Mouse (Mus musculus): ENCODE results near the gene Olfr146. TPM values are rescaled to one million over a fixed set of nuclear protein-coding genes. Genes with fewer than 3 reads are reported as not detected.

Olfr146 gene
- not detected in 2 replicates for polyA plus RNA-seq (2011; ENCODE audit: insufficient read depth, insufficient read length, low replicate concordance, missing spikeins)

DNA sequence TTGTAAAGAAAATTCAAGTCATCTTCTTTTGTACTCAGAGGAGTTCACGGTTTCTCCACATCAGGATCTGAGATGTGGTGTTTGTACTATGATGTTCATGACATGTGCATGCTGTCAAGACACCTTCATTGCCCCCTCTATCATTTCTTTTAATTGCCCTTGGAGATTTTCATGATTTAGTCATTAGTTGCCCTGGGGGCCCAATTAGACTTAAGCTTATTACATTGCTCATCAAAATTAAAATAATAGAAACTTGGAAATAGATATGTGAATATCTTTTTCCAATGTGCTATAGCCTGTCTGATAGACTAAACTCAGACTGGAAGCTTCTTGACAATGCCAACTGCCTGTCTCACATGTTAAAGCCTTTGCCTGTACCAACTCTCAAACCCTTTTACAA lies at the start of gene Olfr146:
Gene Olfr146, minus strand, starts transcription at position 101 of the 400 bp plus-strand sequence.
- WGBS = 57% methylated on average over 1 of the region's 1 CpGs
- no peak for TF ChIP-seq POLR2A (IDR thresholded peaks at IDR 0.05; ENCODE audit: borderline replicate concordance, control insufficient read depth, low read depth, low read length)
- TF ChIP-seq CTCF (IDR thresholded peaks at IDR 0.05; ENCODE audit: control insufficient read depth, insufficient read depth, low read length) = no peak
- no peak within 1 kb of the TSS for H3K27ac ChIP-seq (ENCODE audit: control insufficient read depth, insufficient read depth, low read depth, low read length, poor library complexity)
- no peak within 1 kb of the TSS for H3K4me3 ChIP-seq (replicated peaks; ENCODE audit: control insufficient read depth, low read depth, low read length)
- no peaks in the 10 kb centered on the region for H3K4me1 ChIP-seq (ENCODE audit: control insufficient read depth, insufficient read depth, low read length)

DNA sequence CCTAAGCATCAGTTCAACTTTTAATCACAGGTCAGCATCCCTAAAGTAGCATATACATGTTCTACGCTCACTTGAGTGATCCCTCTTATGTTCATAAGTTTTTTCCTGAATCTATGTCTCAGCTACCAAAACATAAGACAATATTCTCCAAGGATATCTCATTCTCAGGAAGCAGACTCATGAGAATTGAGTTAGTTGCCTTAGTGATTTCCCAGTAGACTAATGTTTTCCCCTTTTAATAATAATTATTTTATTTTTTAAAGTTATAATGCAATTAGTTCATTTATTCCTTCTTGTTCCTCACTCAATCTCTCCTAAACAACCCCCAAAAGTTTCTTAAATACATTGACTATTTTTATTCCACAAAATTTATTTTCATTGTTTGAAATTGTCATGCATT lies 41.7 kb upstream of the Olfr146 start, which contains the start of gene Olfr937:
Gene Olfr937, minus strand, starts transcription at position 101 of the 400 bp plus-strand sequence.
- TF ChIP-seq CTCF (IDR thresholded peaks at IDR 0.05; ENCODE audit: control insufficient read depth, insufficient read depth, low read length) = no peak
- no peak for TF ChIP-seq POLR2A (IDR thresholded peaks at IDR 0.05; ENCODE audit: borderline replicate concordance, control insufficient read depth, low read depth, low read length)

DNA sequence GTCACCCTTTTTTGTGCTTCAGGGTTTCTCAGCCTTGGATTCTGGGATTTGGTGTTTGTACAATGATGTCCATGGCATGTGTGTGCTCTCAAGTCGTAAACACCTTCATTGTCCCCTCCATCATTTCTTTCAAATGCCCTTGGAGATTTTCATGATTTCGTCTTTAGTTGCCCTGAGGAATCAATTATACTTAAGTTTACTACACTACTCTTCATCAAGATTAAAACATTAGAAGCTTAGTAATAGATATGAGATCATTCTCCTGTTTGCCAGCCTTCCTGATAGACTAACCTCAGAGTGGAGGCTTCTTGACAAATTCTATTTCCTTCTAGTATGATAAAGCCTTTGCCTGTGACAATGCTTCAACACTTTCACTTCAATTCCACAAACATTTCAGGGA lies 23.6 kb downstream of the Olfr146 start, which contains the start of gene Olfr935:
Gene Olfr935, minus strand, starts transcription at position 101 of the 400 bp plus-strand sequence.
- H3K4me3 ChIP-seq (replicated peaks; ENCODE audit: control insufficient read depth, low read depth, low read length) = no peak within 1 kb of the TSS
- no peaks in the 10 kb centered on the region for H3K4me1 ChIP-seq (ENCODE audit: control insufficient read depth, insufficient read depth, low read length)
- no peak within 1 kb of the TSS for H3K27ac ChIP-seq (ENCODE audit: control insufficient read depth, insufficient read depth, low read depth, low read length, poor library complexity)
- no peak for TF ChIP-seq POLR2A (IDR thresholded peaks at IDR 0.05; ENCODE audit: borderline replicate concordance, control insufficient read depth, low read depth, low read length)
- TF ChIP-seq CTCF (IDR thresholded peaks at IDR 0.05; ENCODE audit: control insufficient read depth, insufficient read depth, low read length) = no peak
- WGBS = 50% methylated on average over 2 of the region's 2 CpGs

More for the DNA sequence above, 41.7 kb upstream of the Olfr146 start, which contains the start of gene Olfr937:
- 67% methylated on average over 1 of the region's 1 CpGs for WGBS
- Histone ChIP-seq H3K4me1 (ENCODE audit: control insufficient read depth, insufficient read depth, low read length) (no peaks in the 10 kb centered on the region), H3K27ac (ENCODE audit: control insufficient read depth, insufficient read depth, low read depth, low read length, poor library complexity) (no peak within 1 kb of the TSS), H3K4me3 (replicated peaks; ENCODE audit: control insufficient read depth, low read depth, low read length) (no peak within 1 kb of the TSS)

DNA sequence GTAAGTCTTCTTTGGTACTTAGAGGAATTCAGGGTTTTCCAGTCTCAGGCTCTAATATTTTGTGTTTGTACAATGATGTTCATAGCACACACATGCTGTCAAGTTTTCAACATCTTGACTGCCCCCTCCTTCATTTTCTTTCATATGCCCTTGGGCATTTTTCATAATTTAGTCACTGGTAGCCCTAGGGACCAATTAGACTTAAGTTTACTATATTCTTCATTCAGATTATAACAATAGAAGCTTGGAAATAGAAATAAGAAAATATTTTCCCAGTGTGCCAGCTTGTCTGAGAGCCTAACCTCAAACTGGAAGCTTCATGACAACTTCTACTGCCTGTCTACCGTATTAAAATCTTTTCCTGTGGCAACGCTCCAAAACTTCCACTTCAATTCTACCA lies 35.0 kb downstream of the Olfr146 start, which contains the start of gene Olfr934:
Gene Olfr934, minus strand, starts transcription at position 101 of the 400 bp plus-strand sequence.
- H3K4me3 ChIP-seq (replicated peaks; ENCODE audit: control insufficient read depth, low read depth, low read length) = no peak within 1 kb of the TSS
- no peaks in the 10 kb centered on the region for H3K4me1 ChIP-seq (ENCODE audit: control insufficient read depth, insufficient read depth, low read length)
- WGBS = 82% methylated on average over 2 of the region's 2 CpGs
- no peak for TF ChIP-seq CTCF (IDR thresholded peaks at IDR 0.05; ENCODE audit: control insufficient read depth, insufficient read depth, low read length)
- no peak for TF ChIP-seq POLR2A (IDR thresholded peaks at IDR 0.05; ENCODE audit: borderline replicate concordance, control insufficient read depth, low read depth, low read length)
- no peak within 1 kb of the TSS for H3K27ac ChIP-seq (ENCODE audit: control insufficient read depth, insufficient read depth, low read depth, low read length, poor library complexity)

DNA sequence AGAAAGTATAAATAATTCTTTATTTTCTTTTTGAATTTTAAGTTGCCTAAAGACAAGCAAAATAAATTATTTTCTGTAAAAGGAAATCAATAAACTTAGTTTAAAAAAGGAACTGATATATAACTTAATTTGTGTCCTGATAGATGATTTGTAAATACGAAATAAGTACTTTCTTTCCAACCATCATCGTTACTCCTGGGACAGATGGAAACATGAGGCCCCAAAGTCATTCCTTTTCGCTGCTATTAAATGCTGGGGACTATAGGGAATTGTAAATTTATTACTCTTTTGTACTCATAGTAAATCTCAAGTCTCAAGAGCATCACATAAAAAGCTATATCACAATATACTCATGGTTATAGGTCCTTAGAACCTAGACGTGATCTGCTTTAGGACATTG lies 51.2 kb downstream of the Olfr146 start, which contains the start of gene Olfr933:
Gene Olfr933, plus strand, starts transcription at position 301 of the 400 bp plus-strand sequence.
- 72% methylated on average over 4 of the region's 4 CpGs for WGBS
- H3K4me1 ChIP-seq (ENCODE audit: control insufficient read depth, insufficient read depth, low read length) = no peaks in the 10 kb centered on the region

More for the DNA sequence above, 51.2 kb downstream of the Olfr146 start, which contains the start of gene Olfr933:
- TF ChIP-seq POLR2A (IDR thresholded peaks at IDR 0.05; ENCODE audit: borderline replicate concordance, control insufficient read depth, low read depth, low read length) (no peak), CTCF (IDR thresholded peaks at IDR 0.05; ENCODE audit: control insufficient read depth, insufficient read depth, low read length) (no peak)
- no peak within 1 kb of the TSS for H3K27ac ChIP-seq (ENCODE audit: control insufficient read depth, insufficient read depth, low read depth, low read length, poor library complexity)
- H3K4me3 ChIP-seq (replicated peaks; ENCODE audit: control insufficient read depth, low read depth, low read length) = no peak within 1 kb of the TSS

Other genes starting within 250 kb of the Olfr146 start
- not detected in 2 replicates for gene Olfr922, start 208.8 kb downstream of the Olfr146 start, polyA plus RNA-seq (2011; ENCODE audit: insufficient read depth, insufficient read length, low replicate concordance, missing spikeins)
- gene Olfr923, start 196.8 kb downstream of the Olfr146 start, polyA plus RNA-seq (2011; ENCODE audit: insufficient read depth, insufficient read length, low replicate concordance, missing spikeins) = not detected in 2 replicates
- gene Olfr924, start 178.9 kb downstream of the Olfr146 start, polyA plus RNA-seq (2011; ENCODE audit: insufficient read depth, insufficient read length, low replicate concordance, missing spikeins) = not detected in 2 replicates
- not detected in 2 replicates for gene Olfr26, start 168.3 kb downstream of the Olfr146 start, polyA plus RNA-seq (2011; ENCODE audit: insufficient read depth, insufficient read length, low replicate concordance, missing spikeins)
- gene Olfr926, start 146.3 kb downstream of the Olfr146 start, polyA plus RNA-seq (2011; ENCODE audit: insufficient read depth, insufficient read length, low replicate concordance, missing spikeins) = not detected in 2 replicates
- gene Olfr930, start 93.6 kb downstream of the Olfr146 start, polyA plus RNA-seq (2011; ENCODE audit: insufficient read depth, insufficient read length, low replicate concordance, missing spikeins) = not detected in 2 replicates
- not detected in 2 replicates for gene Olfr933, start 51.1 kb downstream of the Olfr146 start, polyA plus RNA-seq (2011; ENCODE audit: insufficient read depth, insufficient read length, low replicate concordance, missing spikeins)
- gene Olfr934, start 35.1 kb downstream of the Olfr146 start, polyA plus RNA-seq (2011; ENCODE audit: insufficient read depth, insufficient read length, low replicate concordance, missing spikeins) = not detected in 2 replicates
- gene Olfr935, start 23.7 kb downstream of the Olfr146 start, polyA plus RNA-seq (2011; ENCODE audit: insufficient read depth, insufficient read length, low replicate concordance, missing spikeins) = not detected in 2 replicates
- gene Olfr937, start 41.6 kb upstream of the Olfr146 start, polyA plus RNA-seq (2011; ENCODE audit: insufficient read depth, insufficient read length, low replicate concordance, missing spikeins) = not detected in 2 replicates
- not detected in 2 replicates for gene Olfr938, start 55.5 kb upstream of the Olfr146 start, polyA plus RNA-seq (2011; ENCODE audit: insufficient read depth, insufficient read length, low replicate concordance, missing spikeins)
- gene Olfr27, start 104.8 kb upstream of the Olfr146 start, polyA plus RNA-seq (2011; ENCODE audit: insufficient read depth, insufficient read length, low replicate concordance, missing spikeins) = not detected in 2 replicates
- not detected in 2 replicates for gene Olfr943, start 142.9 kb upstream of the Olfr146 start, polyA plus RNA-seq (2011; ENCODE audit: insufficient read depth, insufficient read length, low replicate concordance, missing spikeins)
- gene Olfr944, start 178.5 kb upstream of the Olfr146 start, polyA plus RNA-seq (2011; ENCODE audit: insufficient read depth, insufficient read length, low replicate concordance, missing spikeins) = not detected in 2 replicates
- not detected in 2 replicates for gene Olfr1537, start 226.6 kb upstream of the Olfr146 start, polyA plus RNA-seq (2011; ENCODE audit: insufficient read depth, insufficient read length, low replicate concordance, missing spikeins)

All from bone marrow, adult 2 months (tissue).